Mouse (Mus musculus) heart, postnatal 14 days (tissue): ENCODE results near the gene Hal. TPM values are rescaled to one million over a fixed set of nuclear protein-coding genes. Genes with fewer than 3 reads are reported as not detected.

ENCODE experiments used
- DNase-seq, 2 experiments: peaks; one replicate each; pipeline ENCODE4 v3.0.0; 2021 to 2022
- intact Hi-C: fragments of 180-260 bp; cut with DNase I; formaldehyde crosslinking; loops from one replicate; pipeline ENCODE4 v1.15.1; 2025
- long read RNA-seq, 2 experiments: library from polyadenylated mRNA; stranded (forward); transcript quantifications; one replicate each; pipeline ENCODE4 v2.0.0; 2021
- total RNA-seq, 2 experiments: library from RNA; stranded (reverse); gene quantifications; 2 replicates each; pipeline ENCODE4 v1.2.3; 2021

The Hal gene
- total RNA-seq, result under 1 TPM; 0.38 to 0.44 TPM
- long read RNA-seq, experiment 1, result 0 reads
- long read RNA-seq, experiment 2, result 0 reads

DNA sequence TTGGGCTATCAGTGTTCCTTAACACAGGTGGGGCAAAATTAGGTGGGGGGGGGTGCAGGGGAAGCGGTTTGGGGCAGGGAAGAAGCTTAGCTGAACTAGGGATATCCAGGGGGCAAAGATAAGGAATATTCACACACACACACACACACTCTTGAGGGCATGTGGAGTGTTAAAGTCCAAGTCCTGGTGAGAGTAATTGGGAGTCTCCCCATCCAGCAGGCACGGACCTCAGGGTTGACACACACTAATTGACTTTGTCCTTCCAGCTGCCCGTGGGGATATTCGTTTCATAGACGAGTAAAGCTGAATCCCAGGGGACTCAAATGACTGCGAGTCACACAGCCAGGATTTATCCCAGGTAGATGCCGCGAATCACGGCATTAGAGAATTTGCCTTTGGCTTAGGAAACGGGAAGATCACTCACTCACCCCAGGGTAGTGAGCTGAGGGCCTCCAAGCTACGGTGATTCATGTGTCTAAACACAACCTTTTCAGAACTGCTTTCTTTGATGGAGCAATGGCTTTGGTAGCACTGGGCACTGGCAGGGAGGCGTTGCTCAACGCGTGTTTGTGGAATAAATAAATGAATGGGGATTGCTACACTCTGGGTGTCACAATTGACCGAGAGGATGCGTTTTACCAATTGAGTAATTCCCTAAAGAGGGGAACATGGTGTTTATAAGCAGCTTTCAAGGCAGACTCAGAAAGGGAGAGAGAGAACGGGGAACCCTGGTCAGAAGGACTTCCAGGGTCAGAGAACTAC lies at the start of gene Hal:
Gene Hal, plus strand, starts transcription at position 703 of the 762 bp plus-strand sequence.
- no peak for DNase-seq
- intact Hi-C loops, result no loop called here

GRCm38 (mm10) chr10:93441501-93441900 lies 47.1 kb upstream of the Hal start:
- DNase-seq, result no peak
- intact Hi-C loops, result no loop called here

DNA sequence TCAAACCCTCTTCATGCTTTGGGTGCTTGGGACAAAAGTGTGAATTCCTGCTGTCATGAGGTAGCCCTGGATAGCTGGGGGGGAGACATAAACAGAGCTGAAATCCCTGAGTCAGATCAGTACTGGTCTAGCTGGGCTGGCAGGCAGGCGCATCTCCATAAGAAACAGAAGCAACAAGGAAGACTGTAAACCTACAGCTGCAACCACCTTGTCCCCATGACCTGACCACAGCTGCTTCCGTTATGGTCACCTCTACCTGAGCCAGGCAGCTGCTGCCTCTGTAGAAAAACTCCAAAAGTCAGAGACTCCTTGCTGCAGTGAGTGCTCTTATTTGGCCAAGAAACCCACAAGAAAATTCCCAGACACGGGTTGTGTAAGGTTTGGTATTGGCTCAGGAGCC lies 46.4 kb upstream of the Hal start:
- intact Hi-C loops, result no loop called here
- DNase-seq, result no peak

- intact Hi-C loops, result no loop called here
- no peak for DNase-seq
These were observed 44.2 kb upstream of the Hal start for GRCm38 (mm10) chr10:93444407-93444806.

GRCm38 (mm10) chr10:93447398-93447797 lies 41.2 kb upstream of the Hal start:
- no peak for DNase-seq
- intact Hi-C loops, result no loop called here

DNA sequence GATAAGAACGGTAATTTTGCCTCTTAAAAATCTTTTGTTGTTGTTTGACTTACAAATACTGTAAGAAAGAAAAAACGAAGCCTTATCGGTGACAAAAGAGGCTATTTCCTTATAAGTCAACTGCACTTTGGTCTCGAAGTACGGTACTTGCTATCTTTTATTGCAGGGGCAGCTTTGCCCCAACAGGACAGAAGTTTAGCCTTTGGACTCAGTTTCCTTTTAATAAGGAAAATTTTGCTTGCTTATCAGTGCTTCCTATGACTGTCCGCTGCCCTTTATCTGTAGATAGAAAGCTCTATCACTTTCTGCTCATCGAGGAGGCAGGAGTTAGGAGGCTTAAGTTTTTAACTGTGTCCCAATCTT lies 33.9 kb upstream of the Hal start:
- DNase-seq, result no peak
- intact Hi-C loops, result loop anchor here (10.0 kb wide), 1 partner anchor 290 kb away; the partner anchor contains the start of gene Cdk17

GRCm38 (mm10) chr10:93460106-93460505 lies 28.5 kb upstream of the Hal start:
- DNase-seq, result no peak
- intact Hi-C loops, result no loop called here

DNA sequence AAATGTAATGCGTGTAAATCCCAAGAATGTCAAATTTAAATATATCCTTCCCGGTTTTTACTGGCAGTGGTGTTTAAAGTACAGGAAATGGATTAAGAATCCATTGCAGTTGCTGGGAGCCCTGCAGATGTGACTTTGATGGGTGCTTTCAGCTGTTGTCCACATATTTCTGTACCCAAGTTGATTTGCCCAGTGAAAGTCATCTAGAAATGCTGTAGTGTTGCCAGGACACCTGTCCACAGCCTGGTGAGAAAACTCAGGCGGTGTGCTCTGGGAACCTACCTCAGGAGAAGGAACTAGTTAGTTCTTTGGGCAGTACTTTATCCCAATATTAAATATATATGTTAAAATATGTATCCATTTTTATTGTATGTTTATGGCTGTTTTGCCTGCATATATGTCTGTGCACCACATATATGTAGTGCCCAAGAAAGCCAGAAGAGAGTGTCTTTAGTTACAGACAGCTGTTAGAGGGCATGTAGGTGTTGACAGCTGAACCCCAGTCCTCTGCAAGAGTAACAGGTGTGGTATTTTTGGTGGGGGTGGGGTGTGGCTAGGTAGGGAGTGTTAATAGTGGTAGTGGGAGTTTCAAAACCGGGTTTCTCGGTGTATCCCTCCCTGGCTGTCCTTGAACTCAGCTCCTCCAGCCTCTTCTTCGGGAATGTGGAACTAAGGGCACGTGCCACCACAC lies 25.7 kb upstream of the Hal start:
- intact Hi-C loops, result no loop called here
- DNase-seq, result no peak

DNA sequence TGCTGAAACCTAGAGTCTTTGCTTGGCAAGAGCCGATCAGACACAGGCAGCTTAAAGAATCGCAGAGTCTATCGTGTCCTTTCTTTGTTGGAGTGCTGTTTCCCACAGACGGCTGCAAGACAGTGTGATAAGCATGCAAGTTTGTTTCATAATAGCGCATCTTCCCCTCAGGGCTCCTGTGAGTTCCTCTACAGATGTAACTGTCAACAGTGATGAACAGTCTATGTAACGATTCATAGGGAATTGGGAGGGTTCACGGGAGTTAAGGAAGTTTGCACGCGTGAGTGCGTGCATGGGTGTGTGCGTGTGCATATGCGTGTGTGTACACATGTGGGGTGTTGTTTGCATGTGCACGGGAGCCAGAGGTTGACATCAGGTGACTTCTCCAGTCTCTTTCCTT lies 25.0 kb upstream of the Hal start:
- intact Hi-C loops, result no loop called here
- no peak for DNase-seq

DNA sequence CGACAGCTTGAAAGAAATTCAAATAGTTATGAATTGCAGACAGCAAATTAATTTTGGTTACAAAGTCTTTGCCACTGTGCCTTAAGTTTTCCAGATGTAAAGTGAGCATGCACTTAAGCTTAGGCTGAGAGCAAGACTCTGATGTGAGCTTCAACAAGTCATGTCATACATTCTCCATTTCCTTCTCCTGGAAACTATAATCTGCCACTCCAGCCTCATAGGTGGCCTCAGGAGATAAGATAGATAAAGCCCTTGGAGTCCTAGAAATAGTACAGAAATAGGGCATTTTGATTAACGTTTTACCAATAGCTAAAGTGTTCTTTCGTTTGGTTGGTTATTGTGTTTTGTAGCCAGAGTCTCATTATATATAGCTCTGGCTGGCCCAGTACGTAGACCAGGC lies 21.3 kb upstream of the Hal start:
- intact Hi-C loops, result no loop called here
- DNase-seq, result no peak

GRCm38 (mm10) chr10:93467791-93468190 lies 20.8 kb upstream of the Hal start:
- intact Hi-C loops, result no loop called here
- DNase-seq, result no peak

DNA sequence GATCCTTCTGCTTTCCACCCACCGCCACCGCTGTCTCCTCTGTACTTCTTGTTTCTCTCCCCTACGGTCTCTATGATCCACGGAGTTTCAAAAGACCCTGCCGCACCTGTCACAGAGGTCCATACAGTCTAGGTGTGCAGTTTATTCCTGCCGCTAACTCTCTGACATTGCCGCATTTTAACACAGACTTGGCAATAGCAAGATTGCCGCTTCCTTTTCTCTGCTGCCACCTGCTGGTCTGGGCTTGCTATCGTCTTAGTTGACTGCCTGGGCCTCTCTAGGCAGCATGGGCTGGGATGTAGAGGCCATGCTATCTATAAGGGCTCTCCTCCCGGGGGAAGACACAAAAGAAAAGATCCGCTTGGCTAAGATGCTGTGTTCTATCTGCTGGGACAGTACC lies 17.2 kb upstream of the Hal start:
- DNase-seq, result peak; percentile 90 to 96
- intact Hi-C loops, result loop anchor here (1.0 to 10.0 kb wide), 4 partner anchors 46 to 427 kb away; no protein-coding TSS in a partner anchor

- DNase-seq, result no peak
- intact Hi-C loops, result loop anchor here (2.0 kb wide), 1 partner anchor 92 kb away; no protein-coding TSS in a partner anchor
These were observed 4.1 kb upstream of the Hal start for GRCm38 (mm10) chr10:93484511-93484910.

GRCm38 (mm10) chr10:93485055-93485691 lies 3.4 kb upstream of the Hal start:
- intact Hi-C loops, result loop anchor here (2.0 kb wide), 1 partner anchor 92 kb away; no protein-coding TSS in a partner anchor
- peak; percentile 20 to 39 for DNase-seq

DNA sequence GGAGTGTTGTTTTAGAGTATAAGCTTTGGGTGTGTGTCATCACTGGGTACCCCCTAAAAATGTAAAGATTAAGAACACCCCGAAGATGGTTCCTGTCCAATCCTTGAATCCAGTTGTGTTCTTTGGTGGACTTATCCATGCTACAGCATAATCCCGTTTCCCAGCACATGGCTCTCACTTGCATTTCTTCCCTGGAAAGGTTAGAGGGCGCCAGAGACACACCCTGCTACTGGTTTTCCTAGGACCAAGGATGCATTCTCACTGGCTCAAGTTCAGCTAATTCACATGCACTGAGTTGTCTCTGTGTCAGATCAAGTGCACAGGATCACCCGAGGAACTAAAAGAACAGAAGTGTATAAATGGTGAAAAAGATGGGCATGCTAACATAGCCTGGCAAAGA lies 1.9 kb upstream of the Hal start:
- DNase-seq, result peak in 1 of 2 experiments; percentile 37
- intact Hi-C loops, result loop anchor here (2.0 kb wide), 1 partner anchor 62 kb away; no protein-coding TSS in a partner anchor

DNA sequence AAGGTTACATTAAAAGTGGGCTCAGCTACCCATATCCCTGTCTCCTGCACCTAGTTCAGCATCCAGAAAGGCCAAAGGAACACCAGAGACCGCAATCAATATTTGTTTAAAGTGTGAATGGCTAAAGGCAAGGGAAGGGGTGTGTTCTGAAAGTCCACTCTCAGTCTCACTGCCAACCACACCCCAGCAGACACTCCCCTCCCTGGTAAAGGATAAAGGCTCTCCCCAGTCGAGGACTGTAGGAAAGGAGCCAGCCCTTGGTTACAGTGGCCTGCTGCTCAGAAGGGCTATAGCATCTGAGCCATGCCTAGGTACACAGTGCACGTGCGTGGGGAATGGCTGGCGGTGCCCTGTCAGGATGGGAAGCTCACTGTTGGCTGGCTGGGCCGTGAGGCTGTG lies 259 bp downstream of the Hal start:
- intact Hi-C loops, result no loop called here
- DNase-seq, result no peak

DNA sequence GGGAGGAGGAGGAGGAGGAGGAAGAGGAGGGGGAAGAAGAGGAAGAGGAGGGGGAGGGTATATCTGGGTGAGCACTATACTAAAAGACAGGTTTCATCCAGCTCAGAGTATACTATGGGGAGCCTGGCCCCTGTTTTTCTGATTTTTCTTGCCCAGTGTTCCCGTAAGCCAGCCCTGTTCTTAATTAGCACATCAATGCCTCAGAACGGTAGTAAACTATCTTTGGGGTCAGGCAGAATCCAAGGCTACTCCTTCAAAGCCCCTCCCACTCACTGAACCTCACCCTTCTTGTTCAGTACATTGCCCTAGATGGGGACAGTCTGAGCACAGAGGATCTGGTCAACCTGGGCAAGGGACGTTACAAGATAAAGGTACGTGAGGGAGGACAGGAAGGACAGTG lies 1.9 kb downstream of the Hal start:
- intact Hi-C loops, result no loop called here
- no peak for DNase-seq

GRCm38 (mm10) chr10:93500864-93501263 lies 12.3 kb downstream of the Hal start:
- intact Hi-C loops, result no loop called here
- DNase-seq, result no peak

DNA sequence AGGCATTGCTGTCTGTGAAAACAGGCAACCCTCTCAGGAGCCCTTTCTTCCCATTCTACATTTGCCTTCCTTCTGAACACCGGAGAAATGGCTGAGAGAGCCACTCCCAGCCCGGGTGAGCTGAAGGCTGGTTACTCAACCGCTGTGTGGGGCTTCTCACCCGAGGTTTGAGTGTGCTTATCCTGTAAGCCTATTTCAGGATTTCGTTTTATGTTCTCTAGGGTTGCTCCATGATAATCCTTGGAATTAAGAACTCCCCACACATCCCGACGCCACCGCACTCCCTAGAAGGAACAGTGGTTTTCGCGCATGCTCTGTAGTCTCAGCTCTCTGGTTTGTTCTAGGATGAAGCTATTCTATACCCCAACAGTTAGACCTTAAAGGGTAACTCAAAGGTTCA lies 12.8 kb downstream of the Hal start:
- intact Hi-C loops, result no loop called here
- DNase-seq, result no peak

DNA sequence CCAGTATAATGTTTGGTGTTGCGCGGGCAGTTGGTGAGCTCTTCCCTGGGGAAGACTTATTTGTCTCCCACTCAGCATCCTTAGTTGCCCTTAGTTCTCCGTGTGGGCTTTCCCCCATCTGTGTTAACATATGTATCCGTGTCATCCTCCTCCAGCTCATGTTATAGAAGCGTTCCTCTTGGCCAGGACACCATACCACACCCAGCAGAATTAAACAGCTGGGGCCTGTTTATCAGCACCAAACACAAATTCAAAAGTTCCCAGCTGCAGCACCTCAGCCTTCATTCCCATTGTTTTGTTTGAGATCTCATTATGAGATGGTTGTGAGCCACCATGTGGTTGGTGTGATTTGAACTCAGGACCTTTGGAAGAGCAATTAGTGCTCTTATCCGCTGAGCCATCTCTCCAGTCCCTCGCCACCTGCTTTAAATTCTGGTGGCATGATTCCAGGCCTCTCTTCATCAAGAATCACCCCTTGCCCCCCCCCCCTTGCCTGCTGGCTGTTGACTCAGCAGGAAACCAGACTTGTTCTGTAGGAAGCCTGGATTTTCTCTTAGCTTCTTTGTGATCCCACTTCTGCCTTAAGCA lies 19.9 kb downstream of the Hal start:
- no peak for DNase-seq
- intact Hi-C loops, result no loop called here
